Mouse (Mus musculus): ENCODE measurements around the gene Psrc1. TPM values are rescaled to one million over a fixed set of nuclear protein-coding genes. Genes with fewer than 3 reads are reported as not detected.

The Psrc1 gene
- total RNA-seq (2017): 29.3 and 31.6 TPM in 2 replicates

- ATAC-seq (replicated peaks; ENCODE audit: low read depth, poor library complexity, severe bottlenecking): peak; percentile 81
Measured at GRCm38 (mm10) chr3:108383485-108384354, at the start of gene Psrc1. TSS of gene Psrc1 (plus strand) at chr3:108383839.

GRCm38 (mm10) chr3:108336878-108337277 lies 46.8 kb upstream of the Psrc1 start:
- no peak for ATAC-seq (replicated peaks; ENCODE audit: low read depth, poor library complexity, severe bottlenecking)

GRCm38 (mm10) chr3:108341040-108341439 lies 42.6 kb upstream of the Psrc1 start:
- no peak for ATAC-seq (replicated peaks; ENCODE audit: low read depth, poor library complexity, severe bottlenecking)

GRCm38 (mm10) chr3:108342185-108342584 lies 41.5 kb upstream of the Psrc1 start:
- ATAC-seq (replicated peaks; ENCODE audit: low read depth, poor library complexity, severe bottlenecking): no peak

- ATAC-seq (replicated peaks; ENCODE audit: low read depth, poor library complexity, severe bottlenecking): peak; percentile 68
Measured at GRCm38 (mm10) chr3:108345855-108346254, 37.8 kb upstream of the Psrc1 start.

GRCm38 (mm10) chr3:108348376-108348775 lies 35.3 kb upstream of the Psrc1 start:
- no peak for ATAC-seq (replicated peaks; ENCODE audit: low read depth, poor library complexity, severe bottlenecking)

GRCm38 (mm10) chr3:108355245-108355644 lies 28.4 kb upstream of the Psrc1 start:
- ATAC-seq (replicated peaks; ENCODE audit: low read depth, poor library complexity, severe bottlenecking): no peak

GRCm38 (mm10) chr3:108357051-108357450 lies 26.6 kb upstream of the Psrc1 start:
- ATAC-seq (replicated peaks; ENCODE audit: low read depth, poor library complexity, severe bottlenecking): no peak

- no peak for ATAC-seq (replicated peaks; ENCODE audit: low read depth, poor library complexity, severe bottlenecking)
Measured at GRCm38 (mm10) chr3:108358445-108358844, 25.2 kb upstream of the Psrc1 start.

- ATAC-seq (replicated peaks; ENCODE audit: low read depth, poor library complexity, severe bottlenecking): peak; percentile 42
Measured at GRCm38 (mm10) chr3:108360894-108361293, 22.7 kb upstream of the Psrc1 start.

- ATAC-seq (replicated peaks; ENCODE audit: low read depth, poor library complexity, severe bottlenecking): 0 out of 2 replicates have a peak, but pooled peaks have one; percentile 23
Measured at GRCm38 (mm10) chr3:108363626-108364025, 20.0 kb upstream of the Psrc1 start.

- ATAC-seq (replicated peaks; ENCODE audit: low read depth, poor library complexity, severe bottlenecking): no peak
Measured at GRCm38 (mm10) chr3:108364270-108364995, 19.2 kb upstream of the Psrc1 start, which contains the start of gene Mybphl. TSS of gene Mybphl (plus strand) at chr3:108364911.

- ATAC-seq (replicated peaks; ENCODE audit: low read depth, poor library complexity, severe bottlenecking): no peak
Measured at GRCm38 (mm10) chr3:108367173-108367572, 16.5 kb upstream of the Psrc1 start.

- no peak for ATAC-seq (replicated peaks; ENCODE audit: low read depth, poor library complexity, severe bottlenecking)
Measured at GRCm38 (mm10) chr3:108367828-108368227, 15.8 kb upstream of the Psrc1 start.

- 0 out of 2 replicates have a peak, but pooled peaks have one; percentile 34 for ATAC-seq (replicated peaks; ENCODE audit: low read depth, poor library complexity, severe bottlenecking)
Measured at GRCm38 (mm10) chr3:108368721-108369120, 14.9 kb upstream of the Psrc1 start.

- 0 out of 2 replicates have a peak, but pooled peaks have one; percentile 24 for ATAC-seq (replicated peaks; ENCODE audit: low read depth, poor library complexity, severe bottlenecking)
Measured at GRCm38 (mm10) chr3:108372274-108372673, 11.4 kb upstream of the Psrc1 start.

- 0 out of 2 replicates have a peak, but pooled peaks have one; percentile 20 for ATAC-seq (replicated peaks; ENCODE audit: low read depth, poor library complexity, severe bottlenecking)
Measured at GRCm38 (mm10) chr3:108372691-108373090, 10.9 kb upstream of the Psrc1 start.

GRCm38 (mm10) chr3:108378875-108379663 lies 4.6 kb upstream of the Psrc1 start:
- peak; percentile 29; the same call in 1 of the 2 replicates for ATAC-seq (replicated peaks; ENCODE audit: low read depth, poor library complexity, severe bottlenecking)

GRCm38 (mm10) chr3:108380695-108381094 lies 2.9 kb upstream of the Psrc1 start:
- peak; percentile 36; the same call in 1 of the 2 replicates for ATAC-seq (replicated peaks; ENCODE audit: low read depth, poor library complexity, severe bottlenecking)

All from common myeloid progenitor, adult 5-6 weeks (primary cell).